Mouse (Mus musculus): ENCODE results near the gene 1700088E04Rik.

1700088E04Rik gene

GRCm38 (mm10) chr15:79099456-79099855 lies 41.6 kb downstream of the 1700088E04Rik start:
- DNase-seq (ENCODE audit: low read depth, low spot score) = no peak

GRCm38 (mm10) chr15:79098868-79099267 lies 42.2 kb downstream of the 1700088E04Rik start:
- DNase-seq (ENCODE audit: low read depth, low spot score) = no peak

- DNase-seq (ENCODE audit: low read depth, low spot score) = no peak
Observed at GRCm38 (mm10) chr15:79098220-79098619, 42.8 kb downstream of the 1700088E04Rik start.

GRCm38 (mm10) chr15:79097611-79098025 lies 43.4 kb downstream of the 1700088E04Rik start:
- no peak for DNase-seq (ENCODE audit: low read depth, low spot score)

GRCm38 (mm10) chr15:79097135-79097534 lies 43.9 kb downstream of the 1700088E04Rik start:
- DNase-seq (ENCODE audit: low read depth, low spot score) = no peak

GRCm38 (mm10) chr15:79096556-79096955 lies 44.5 kb downstream of the 1700088E04Rik start:
- DNase-seq (ENCODE audit: low read depth, low spot score) = no peak

GRCm38 (mm10) chr15:79095483-79095882 lies 45.6 kb downstream of the 1700088E04Rik start:
- DNase-seq (ENCODE audit: low read depth, low spot score) = no peak

GRCm38 (mm10) chr15:79093083-79093839 lies 47.8 kb downstream of the 1700088E04Rik start:
- DNase-seq (ENCODE audit: low read depth, low spot score) = no peak

- no peak for DNase-seq (ENCODE audit: low read depth, low spot score)
Observed at GRCm38 (mm10) chr15:79092284-79092683, 48.8 kb downstream of the 1700088E04Rik start.

GRCm38 (mm10) chr15:79079567-79079966 lies 61.5 kb downstream of the 1700088E04Rik start:
- DNase-seq (ENCODE audit: low read depth, low spot score) = no peak

Data from mesoderm, embryonic 11.5 days (tissue).